ENCODE assay signal across 26 mouse cellular contexts in genomic region chr12:8941699-8942392, GRCm38 (mm10). TPM values are rescaled to one million over a fixed set of nuclear protein-coding genes. Genes with fewer than 3 reads are reported as not detected.
A peak's percentile ranks its signal among the peaks of the same experiment; 100 is the strongest.
DNase-seq lines count a peak whose midpoint lies in the region; ATAC-seq lines count a peak whose summit lies in the region.
"Had no signal": no experiment of that assay in that cellular context is flagged by ENCODE, and none has a peak within 500 bp of the region (broad histone marks: within the 10 kb centered on the region; RNA-seq: fewer than 3 reads in every experiment).

No protein-coding gene starts in this region.

- peaks cover 1% of the 10 kb centered on the region; the same call in 1 of the 2 replicates for H3K79me2 ChIP-seq in macrophage (ENCODE audit: inconsistent target)

- H3K27ac ChIP-seq in macrophage, result peak overlapping the region; percentile 31; the same call in 1 of the 2 replicates
- no peak overlapping the region for H3K27ac ChIP-seq in forebrain, embryonic 15.5 days (replicated peaks)
- H3K27ac ChIP-seq in forebrain, embryonic 13.5 days, result no peak overlapping the region
- H3K27ac ChIP-seq: gastrocnemius, adult 2 months; heart, embryonic 13.5 days; intestine, embryonic 15.5 days; kidney, embryonic 15.5 days; limb, embryonic 13.5 days; liver, embryonic 15.5 days; neural tube, embryonic 13.5 days; stomach, embryonic 15.5 days had no signal

- no peaks in the 10 kb centered on the region for H3K4me1 ChIP-seq in forebrain, embryonic 15.5 days
- H3K4me1 ChIP-seq in forebrain, embryonic 13.5 days, result no peaks in the 10 kb centered on the region
- H3K4me1 ChIP-seq: heart, embryonic 13.5 days; intestine, embryonic 15.5 days; kidney, embryonic 15.5 days; limb, embryonic 13.5 days; liver, embryonic 15.5 days; neural tube, embryonic 13.5 days; stomach, embryonic 15.5 days had no signal

- no peaks in the 10 kb centered on the region for H3K9me3 ChIP-seq in forebrain, embryonic 15.5 days
- H3K9me3 ChIP-seq in forebrain, embryonic 13.5 days (replicated peaks), result 0 out of 2 replicates have a peak, but pooled peaks cover 2% of the 10 kb centered on the region
- H3K9me3 ChIP-seq: heart, embryonic 13.5 days; intestine, embryonic 15.5 days; kidney, embryonic 15.5 days; limb, embryonic 13.5 days; liver, embryonic 15.5 days; neural tube, embryonic 13.5 days; stomach, embryonic 15.5 days had no signal

- H3K27me3 ChIP-seq in forebrain, embryonic 15.5 days, result no peaks in the 10 kb centered on the region
- 0 out of 2 replicates have a peak, but pooled peaks cover under 1% of the 10 kb centered on the region for H3K27me3 ChIP-seq in forebrain, embryonic 13.5 days
- H3K27me3 ChIP-seq: heart, embryonic 13.5 days; intestine, embryonic 15.5 days; kidney, embryonic 15.5 days; limb, embryonic 13.5 days; stomach, embryonic 15.5 days had no signal

- 19% methylated on average over 4 of the region's 4 CpGs for WGBS in macrophage (ENCODE audit: missing documents)
- 70% methylated on average over 4 of the region's 4 CpGs for WGBS in forebrain, embryonic 15.5 days
- WGBS in forebrain, embryonic 13.5 days, result 81% methylated on average over 4 of the region's 4 CpGs

- peaks cover 23% of the 10 kb centered on the region; the same call in 1 of the 2 replicates for H3K36me3 ChIP-seq in macrophage (ENCODE audit: inconsistent target)
- peaks cover 25% of the 10 kb centered on the region for H3K36me3 ChIP-seq in forebrain, embryonic 15.5 days
- peaks cover 28% of the 10 kb centered on the region for H3K36me3 ChIP-seq in forebrain, embryonic 13.5 days (ENCODE audit: poor library complexity, severe bottlenecking)

- no peak for ATAC-seq in forebrain, embryonic 15.5 days (replicated peaks)
- no peak for ATAC-seq in forebrain, embryonic 13.5 days
- ATAC-seq: forebrain, postnatal 0 days; intestine, embryonic 15.5 days had no signal

- no peak overlapping the region for H3K9ac ChIP-seq in forebrain, embryonic 15.5 days (replicated peaks)
- H3K9ac ChIP-seq in forebrain, embryonic 13.5 days, result no peak overlapping the region
- H3K9ac ChIP-seq: forebrain, postnatal 0 days; heart, embryonic 13.5 days; intestine, embryonic 15.5 days; kidney, embryonic 15.5 days; limb, embryonic 13.5 days; liver, embryonic 15.5 days; neural tube, embryonic 13.5 days; stomach, embryonic 15.5 days had no signal

- peak; percentile 16 to 36 for DNase-seq in spleen, postnatal 36 days (ENCODE audit: low spot score in 2 of 2)
- no peak for DNase-seq in spleen, adult 12 weeks (ENCODE audit: low spot score)
- peak; percentile 17 for DNase-seq in ZHBTc4 (ENCODE audit: low read depth, low spot score)
- no peak for DNase-seq in testis, postnatal 14 days (ENCODE audit: low spot score)
- DNase-seq: cerebellum, postnatal 25 days; forebrain, postnatal 0 days; gastrocnemius, adult 2 months; heart, adult 11 months; heart, postnatal 4 days; lung, postnatal 14 days; right cerebral cortex, postnatal 4 days; thymus, postnatal 14 days had no signal

- H3K4me3 ChIP-seq in macrophage (ENCODE audit: inconsistent target), result no peak overlapping the region
- no peak overlapping the region for H3K4me3 ChIP-seq in forebrain, embryonic 15.5 days
- no peak overlapping the region for H3K4me3 ChIP-seq in forebrain, embryonic 13.5 days
- H3K4me3 ChIP-seq: erythroblast, embryonic 14.5 days; gastrocnemius, adult 2 months; heart, embryonic 13.5 days; intestine, embryonic 15.5 days; kidney, embryonic 15.5 days; limb, embryonic 13.5 days; liver, embryonic 15.5 days; neural tube, embryonic 13.5 days; stomach, embryonic 15.5 days had no signal

- no peak overlapping the region for H3K4me2 ChIP-seq in forebrain, embryonic 15.5 days (replicated peaks)
- no peak overlapping the region for H3K4me2 ChIP-seq in forebrain, embryonic 13.5 days
- H3K4me2 ChIP-seq: heart, embryonic 13.5 days; intestine, embryonic 15.5 days; kidney, embryonic 15.5 days; limb, embryonic 13.5 days; liver, embryonic 15.5 days; midbrain, embryonic 11.5 days; neural tube, embryonic 13.5 days; stomach, embryonic 15.5 days had no signal

RNA-seq across cellular contexts. Expression of gene Matn3, which starts 5.9 kb away (rescaled TPM):
- not detected for total RNA-seq in macrophage (2018; cell fraction: chromatin; rRNA removed)
- not detected for total RNA-seq in macrophage (2018; cell fraction: cytosol; rRNA removed)
- total RNA-seq in macrophage (2018; cell fraction: nucleus; rRNA removed), result not detected
- not detected in 3 replicates for polyA plus RNA-seq in macrophage (2018)
- 0.08 and 0.10 TPM in 2 replicates for polyA plus RNA-seq in forebrain, embryonic 15.5 days (2015; fragmentation: Nextera tagmentation; extraction: Ambion mirVana)
- 0.09 and 0.25 TPM in 2 replicates for polyA plus RNA-seq in forebrain, embryonic 13.5 days (2015; fragmentation: Nextera tagmentation; extraction: Ambion mirVana)
- total RNA-seq: layer of hippocampus, postnatal 14 days had no signal
- polyA plus RNA-seq: erythroblast, embryonic 14.5 days; large intestine, adult 2 months had no signal

RNA-seq across cellular contexts. Expression of gene Laptm4a, which starts 20.4 kb away (rescaled TPM):
- 100 to 1,000 TPM in 4 of 26 experiments, 10 to 100 TPM in 22; 42.5 to 160 (median 85.9) TPM for total RNA-seq in macrophage (2018; cell fraction: chromatin; rRNA removed)
- 100 to 1,000 TPM; 277 to 410 (median 349) TPM for total RNA-seq in macrophage (2018; cell fraction: cytosol; rRNA removed)
- 100 to 1,000 TPM; 162 to 341 (median 212) TPM for total RNA-seq in macrophage (2018; cell fraction: nucleus; rRNA removed)
- 297 to 494 TPM (median 475 TPM) in 3 replicates for polyA plus RNA-seq in macrophage (2018)
- 258 and 292 TPM in 2 replicates for polyA plus RNA-seq in forebrain, embryonic 15.5 days (2015; fragmentation: Nextera tagmentation; extraction: Ambion mirVana)
- 243 and 246 TPM in 2 replicates for polyA plus RNA-seq in forebrain, embryonic 13.5 days (2015; fragmentation: Nextera tagmentation; extraction: Ambion mirVana)

RNA-seq across cellular contexts. Expression of gene Wdr35, which starts 31.8 kb away (rescaled TPM):
- total RNA-seq in macrophage (2018; cell fraction: chromatin; rRNA removed), result 10 to 100 TPM in 1 of 26 experiments, 1 to 10 TPM in 24, under 1 TPM in 1; 0.92 to 11.0 (median 6.7) TPM
- total RNA-seq in macrophage (2018; cell fraction: cytosol; rRNA removed), result 1 to 10 TPM in 22 of 26 experiments, under 1 TPM in 4; 0.89 to 2.2 (median 1.3) TPM
- 1 to 10 TPM in 23 of 26 experiments, under 1 TPM in 3; 0.82 to 7.4 (median 2.6) TPM for total RNA-seq in macrophage (2018; cell fraction: nucleus; rRNA removed)
- polyA plus RNA-seq in macrophage (2018), result 0.49 to 1.4 TPM (median 1.3 TPM) in 3 replicates
- polyA plus RNA-seq in forebrain, embryonic 15.5 days (2015; fragmentation: Nextera tagmentation; extraction: Ambion mirVana), result 23.5 and 24.4 TPM in 2 replicates
- polyA plus RNA-seq in forebrain, embryonic 13.5 days (2015; fragmentation: Nextera tagmentation; extraction: Ambion mirVana), result 21.3 and 27.1 TPM in 2 replicates

Comparison
In these comparisons a context has a peak if more than half of its experiments do, and no peak if none do; other contexts are left out.
1. DNase-seq: peak in spleen, postnatal 36 days (2 of 2) and ZHBTc4 (single experiment); none in spleen, adult 12 weeks (single experiment) and testis, postnatal 14 days (single experiment).